Mouse (Mus musculus) forebrain, embryonic 14.5 days (tissue): ENCODE measurements around the gene C730034F03Rik. TPM values are rescaled to one million over a fixed set of nuclear protein-coding genes. Genes with fewer than 3 reads are reported as not detected.

Experiments
- ATAC-seq: fragments of 200-750 bp; cut with Nextera tagmentation; 2 replicates; pipeline ENCODE4 v1.8.0; 2017; ENCODE audit warnings: mild to moderate bottlenecking, moderate library complexity
- DNase-seq: peaks from one replicate; pipeline ENCODE4 v3.0.0-alpha.2; 2015; ENCODE audit warnings: low spot score
- H3K27ac ChIP-seq: fragments of 300-500 bp; sonication (generic); 2 replicates; pipeline ENCODE4 v1.5.1; 2014; ENCODE audit warnings: low read depth, mild to moderate bottlenecking, control low read depth, low read length, moderate library complexity
- H3K27me3 ChIP-seq: fragments of 300-500 bp; sonication (generic); replicated peaks from 2 replicates; pipeline ENCODE4 v1.6.1; 2014; ENCODE audit warnings: low read length, control low read depth, mixed read lengths; ENCODE audit not compliant: control insufficient read depth, insufficient read depth
- H3K36me3 ChIP-seq: fragments of 300-500 bp; sonication (generic); 2 replicates; pipeline ENCODE4 v1.6.1; 2014; ENCODE audit warnings: low read length, control low read depth; ENCODE audit not compliant: control insufficient read depth, insufficient read depth
- H3K4me1 ChIP-seq: fragments of 300-500 bp; sonication (generic); 2 replicates; pipeline ENCODE4 v1.6.1; 2014; ENCODE audit warnings: antibody characterized with exemption, low read length, control low read depth; ENCODE audit not compliant: control insufficient read depth, insufficient read depth
- H3K4me2 ChIP-seq: fragments of 300-500 bp; sonication (generic); 2 replicates; pipeline ENCODE4 v1.6.1; 2014; ENCODE audit warnings: mild to moderate bottlenecking, control low read depth, low read length
- H3K4me3 ChIP-seq: fragments of 300-500 bp; sonication (generic); 2 replicates; pipeline ENCODE4 v1.5.1; 2014; ENCODE audit warnings: low read depth, low read length, control low read depth
- H3K9ac ChIP-seq: fragments of 300-500 bp; sonication (generic); 2 replicates; pipeline ENCODE4 v1.6.1; 2014; ENCODE audit warnings: mild to moderate bottlenecking, low read length, control low read depth, moderate library complexity
- H3K9me3 ChIP-seq: fragments of 300-500 bp; sonication (generic); replicated peaks from 2 replicates; pipeline ENCODE4 v1.6.1; 2016; ENCODE audit warnings: low read length, control low read depth, mixed read lengths; ENCODE audit not compliant: control insufficient read depth
- whole genome bisulfite sequencing: fragments of 180-500 bp; shearing (Covaris S2); extraction: QIAGEN DNeasy Blood & Tissue Kit; methylation state at CpG from one replicate; pipeline ENCODE4 v1.1.7; 2014; 5-methylcytosine and 5-hydroxymethylcytosine counted together
- polyA plus RNA-seq: library from polyadenylated mRNA; unstranded; fragments of >200 nt; fragmentation: Nextera tagmentation; extraction: Ambion mirVana; gene quantifications from 2 replicates; pipeline ENCODE4 v1.2.1, GENCODE M21; 2014

C730034F03Rik gene
- polyA plus RNA-seq = 1.3 and 2.0 TPM in 2 replicates

DNA sequence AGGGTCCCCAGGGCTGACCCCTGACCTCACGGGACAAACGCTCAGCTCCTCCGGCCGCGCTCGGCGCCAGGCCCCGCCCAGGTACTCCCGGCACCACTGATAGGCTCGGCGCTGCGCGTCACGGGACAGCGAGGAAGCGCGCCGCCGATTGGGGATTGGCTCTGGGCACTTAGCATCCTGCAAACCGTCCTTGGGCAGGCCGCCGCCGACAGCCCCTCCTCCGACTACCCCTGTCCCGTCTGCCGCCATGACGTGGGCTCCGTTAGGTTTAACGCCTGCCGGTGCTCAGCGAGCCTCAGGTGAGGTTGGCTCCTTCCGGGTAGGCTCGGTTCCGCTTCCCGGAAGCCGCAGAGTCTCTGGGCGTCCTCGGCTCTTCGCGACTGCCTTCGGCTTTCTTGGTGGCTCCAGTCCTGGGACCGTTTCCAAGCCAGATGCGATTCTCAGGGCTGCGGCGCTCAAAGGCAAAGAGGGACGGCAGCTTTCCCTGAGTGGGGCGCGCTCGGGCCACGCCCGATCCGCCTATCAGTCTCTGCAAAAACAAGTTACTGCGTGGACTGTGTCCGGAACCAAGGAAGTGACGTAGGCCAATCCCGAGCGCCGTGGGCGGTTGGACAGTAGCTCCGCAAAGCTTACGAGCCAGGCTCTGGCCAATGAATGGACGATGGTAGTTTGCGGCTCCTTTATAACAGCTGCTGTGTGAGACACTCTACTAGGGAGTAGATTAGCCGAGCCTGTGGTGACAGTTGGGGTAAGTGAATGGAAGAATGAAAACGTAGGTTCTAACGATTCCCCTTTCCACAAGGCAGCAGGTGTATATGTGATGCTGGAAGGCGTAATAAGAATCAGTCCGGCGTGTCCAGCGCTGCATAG is at the start of gene C730034F03Rik, which contains the start of the genes Gm44502 and Chkb:
Gene C730034F03Rik, plus strand, starts transcription at position 238 of the 870 bp plus-strand sequence.
Gene Gm44502, minus strand, starts transcription at position 345 of the 870 bp plus-strand sequence.
Gene Chkb, minus strand, starts transcription at position 557 of the 870 bp plus-strand sequence.
- H3K9me3 ChIP-seq = no peaks in the 10 kb centered on the region

DNA sequence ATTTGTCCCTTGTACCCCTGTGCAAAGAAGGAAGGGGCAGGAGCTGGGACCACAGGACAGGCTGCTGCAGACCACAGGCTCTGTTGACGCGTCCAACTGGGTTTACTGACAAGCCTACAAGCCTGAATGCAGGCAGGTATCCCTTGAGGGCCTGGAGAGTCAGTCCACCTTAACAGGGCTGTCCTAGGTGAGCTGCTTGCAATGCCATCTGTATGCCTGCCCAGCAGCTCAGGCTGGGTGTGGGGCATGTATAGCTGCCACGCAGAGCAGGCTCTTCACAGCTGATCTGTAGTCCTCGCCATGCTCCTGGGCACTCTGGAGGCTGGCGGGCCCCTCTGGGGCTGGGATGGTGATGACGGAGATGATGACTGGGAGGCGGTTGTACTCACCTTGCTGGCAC is 44.8 kb upstream of the C730034F03Rik start, which contains the start of gene Klhdc7b:
Gene Klhdc7b, plus strand, starts transcription at position 301 of the 400 bp plus-strand sequence.
- ATAC-seq (no peak), DNase-seq (no peak)
- H3K27ac ChIP-seq = no peak within 1 kb of the TSS
- no peaks in the 10 kb centered on the region; the same call in 1 of the 2 replicates for H3K4me1 ChIP-seq
- no peak within 1 kb of the TSS for H3K9ac ChIP-seq
- no peaks in the 10 kb centered on the region for H3K9me3 ChIP-seq
- WGBS = 91% methylated on average over 7 of the region's 7 CpGs
- H3K4me3 ChIP-seq = no peak within 1 kb of the TSS
- H3K36me3 ChIP-seq = no peaks in the 10 kb centered on the region
- no peak within 1 kb of the TSS for H3K4me2 ChIP-seq
- peaks cover 9% of the 10 kb centered on the region for H3K27me3 ChIP-seq

More for the DNA sequence above, at the start of gene C730034F03Rik, which contains the start of the genes Gm44502 and Chkb:
- ATAC-seq (peak; percentile 96), DNase-seq (peak; percentile 96)
- H3K27ac ChIP-seq = peak within 1 kb of the TSS; percentile 87
- H3K4me2 ChIP-seq = peak within 1 kb of the TSS; percentile 64
- peak within 1 kb of the TSS; percentile 71 for H3K9ac ChIP-seq
- H3K27me3 ChIP-seq = no peaks in the 10 kb centered on the region
- H3K4me1 ChIP-seq = peaks cover 5% of the 10 kb centered on the region; the same call in 1 of the 2 replicates
- peaks cover 22% of the 10 kb centered on the region; the same call in 1 of the 2 replicates for H3K36me3 ChIP-seq
- WGBS = under 1% methylated on average over 69 of the region's 70 CpGs
- H3K4me3 ChIP-seq = peak within 1 kb of the TSS; percentile 57

DNA sequence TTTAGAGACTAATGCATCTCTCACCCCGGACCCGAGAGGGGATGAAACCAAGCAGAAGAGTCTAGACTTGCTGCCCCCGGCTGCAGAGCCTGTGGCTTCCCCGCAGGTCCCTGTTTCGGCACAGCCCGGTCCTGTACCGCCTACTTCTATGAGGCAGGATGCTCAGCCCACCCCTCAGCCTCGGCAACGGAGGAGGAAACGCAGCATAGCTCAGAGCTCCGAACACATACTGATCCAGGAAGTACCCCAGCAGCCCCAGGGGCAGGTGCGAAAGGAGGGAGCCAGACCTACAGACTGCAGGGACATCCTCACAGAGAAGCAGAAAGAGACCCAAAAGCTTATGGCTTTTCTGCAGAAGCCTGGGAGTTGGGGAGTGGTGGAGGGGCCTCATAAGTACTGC is 42.3 kb upstream of the C730034F03Rik start:
- Histone ChIP-seq H3K36me3 (no peaks in the 10 kb centered on the region), H3K9ac (no peak overlapping the region), H3K27me3 (no peaks in the 10 kb centered on the region), H3K4me3 (no peak overlapping the region), H3K4me1 (no peaks in the 10 kb centered on the region), H3K9me3 (no peaks in the 10 kb centered on the region), H3K27ac (no peak overlapping the region), H3K4me2 (no peak overlapping the region)
- WGBS = 54% methylated on average over 12 of the region's 12 CpGs
- ATAC-seq (no peak), DNase-seq (no peak)

DNA sequence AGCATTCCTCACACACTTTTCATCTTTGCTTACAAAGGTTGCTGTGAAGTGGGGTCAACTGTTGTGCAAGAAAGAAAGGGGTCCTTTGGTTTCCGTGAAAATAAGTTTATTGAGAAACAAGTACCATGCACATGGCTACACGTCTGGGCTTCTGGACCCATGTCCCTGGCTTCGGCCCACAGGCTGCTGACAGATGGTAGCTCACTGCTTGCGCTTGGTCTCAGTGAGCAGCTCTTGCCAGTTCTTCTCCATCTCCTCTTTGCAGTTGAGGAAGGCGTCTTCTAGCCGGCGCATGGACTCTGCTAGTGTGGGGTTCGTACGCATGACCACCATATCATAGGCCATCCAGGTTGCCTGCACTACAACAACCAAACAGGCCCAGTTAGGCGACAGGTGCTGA is 39.3 kb upstream of the C730034F03Rik start:
- WGBS = 91% methylated on average over 10 of the region's 10 CpGs
- H3K4me1 ChIP-seq = no peaks in the 10 kb centered on the region

DNA sequence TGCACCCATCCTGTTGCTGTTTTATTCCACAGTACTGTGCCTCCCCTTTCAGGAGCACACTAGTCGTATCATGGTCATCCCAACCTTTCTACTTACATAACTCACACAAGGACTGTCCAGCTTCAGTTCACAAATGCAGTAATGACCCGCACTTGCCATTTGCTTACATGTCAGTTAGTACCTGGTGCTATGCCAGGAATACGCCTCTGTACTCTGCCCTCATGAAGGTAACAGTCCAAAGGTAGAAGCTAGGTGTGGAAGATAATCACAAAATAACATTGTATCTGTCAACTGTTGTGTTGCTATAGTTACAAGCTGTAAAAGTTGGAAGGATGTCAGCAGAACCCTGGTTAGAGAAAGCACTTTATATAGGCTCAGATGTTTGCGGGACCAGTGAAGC is 32.5 kb upstream of the C730034F03Rik start:
- ATAC-seq (no peak), DNase-seq (no peak)
- 91% methylated on average over 4 of the region's 4 CpGs for WGBS

More for the DNA sequence above, 39.3 kb upstream of the C730034F03Rik start:
- DNase-seq (no peak), ATAC-seq (no peak)
- Histone ChIP-seq H3K27me3 (no peaks in the 10 kb centered on the region), H3K27ac (no peak overlapping the region), H3K4me2 (no peak overlapping the region), H3K9me3 (no peaks in the 10 kb centered on the region), H3K36me3 (no peaks in the 10 kb centered on the region), H3K9ac (no peak overlapping the region), H3K4me3 (no peak overlapping the region)

DNA sequence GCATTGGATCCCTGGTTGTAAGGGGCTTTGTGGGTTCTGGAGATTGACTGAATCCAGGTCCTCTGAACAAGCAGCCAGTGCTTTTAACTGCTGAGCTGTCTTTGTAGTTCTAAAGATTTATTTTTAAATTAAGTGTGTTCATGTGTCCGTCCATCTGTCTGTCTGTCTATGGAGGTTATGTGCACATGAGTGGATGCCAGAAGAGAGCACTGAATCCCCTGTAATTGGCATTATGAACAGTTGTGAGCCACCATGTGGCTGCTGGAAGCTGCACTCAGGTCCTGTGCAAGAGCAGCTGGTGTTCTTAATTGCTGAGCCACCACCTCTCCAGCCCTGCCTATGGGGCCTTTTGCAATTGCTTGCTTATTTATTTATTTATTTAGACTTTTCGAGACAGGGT is 31.2 kb upstream of the C730034F03Rik start:
- Histone ChIP-seq H3K9me3 (no peaks in the 10 kb centered on the region), H3K9ac (no peak overlapping the region), H3K4me3 (no peak overlapping the region), H3K27me3 (no peaks in the 10 kb centered on the region), H3K36me3 (no peaks in the 10 kb centered on the region), H3K4me1 (no peaks in the 10 kb centered on the region), H3K4me2 (no peak overlapping the region), H3K27ac (no peak overlapping the region)
- ATAC-seq (peak; percentile 52; the same call in 1 of the 2 replicates), DNase-seq (peak; percentile 42)
- WGBS = 51% methylated on average over 2 of the region's 2 CpGs

More for the DNA sequence above, 32.5 kb upstream of the C730034F03Rik start:
- Histone ChIP-seq H3K36me3 (no peaks in the 10 kb centered on the region), H3K27me3 (no peaks in the 10 kb centered on the region), H3K4me1 (no peaks in the 10 kb centered on the region), H3K4me3 (no peak overlapping the region), H3K9me3 (no peaks in the 10 kb centered on the region), H3K4me2 (no peak overlapping the region), H3K27ac (no peak overlapping the region), H3K9ac (no peak overlapping the region)

DNA sequence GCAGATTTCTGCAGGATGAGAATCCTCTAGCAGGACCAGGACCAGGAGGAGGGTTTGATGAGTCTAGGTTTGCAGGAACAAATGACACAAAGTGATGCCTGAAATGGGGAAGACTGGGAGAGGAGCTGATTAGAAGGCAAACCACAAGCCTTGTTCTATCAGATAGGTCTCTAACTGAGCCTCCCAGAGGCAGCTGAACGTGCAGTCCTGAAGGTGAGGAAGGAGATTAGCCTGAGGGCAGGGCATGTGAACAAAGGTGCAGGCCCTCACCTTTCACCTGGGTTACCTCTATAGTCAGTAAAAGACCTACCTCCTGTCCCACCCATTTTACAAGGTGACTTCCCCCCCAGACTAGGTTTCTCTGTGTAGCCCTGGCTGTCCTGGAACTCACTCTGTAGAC is 29.7 kb upstream of the C730034F03Rik start:
- WGBS = 54% methylated on average over 1 of the region's 1 CpGs
- no peaks in the 10 kb centered on the region for H3K27me3 ChIP-seq
- H3K9ac ChIP-seq = no peak overlapping the region
- H3K27ac ChIP-seq = no peak overlapping the region
- no peaks in the 10 kb centered on the region for H3K9me3 ChIP-seq
- H3K36me3 ChIP-seq = no peaks in the 10 kb centered on the region
- no peak overlapping the region for H3K4me3 ChIP-seq
- H3K4me1 ChIP-seq = no peaks in the 10 kb centered on the region
- H3K4me2 ChIP-seq = no peak overlapping the region
- ATAC-seq (no peak), DNase-seq (no peak)

DNA sequence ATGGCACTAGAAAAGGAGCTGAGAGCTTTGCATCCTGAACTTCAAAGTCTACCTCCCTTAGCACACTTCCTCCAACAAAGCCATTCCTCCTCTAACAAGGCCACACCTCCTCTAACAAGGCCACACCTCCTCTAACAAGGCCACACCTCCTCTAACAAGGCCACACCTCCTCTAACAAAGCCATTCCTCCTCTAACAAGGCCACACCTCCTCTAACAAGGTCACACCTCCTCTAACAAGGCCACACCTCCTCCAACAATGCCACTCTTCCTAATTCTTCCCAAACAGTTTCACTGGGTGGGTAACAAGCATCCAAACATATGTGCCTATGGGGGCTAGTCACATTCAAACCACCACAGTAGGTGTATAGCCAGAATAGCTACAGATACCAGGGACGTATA is 26.9 kb upstream of the C730034F03Rik start:
- 94% methylated on average over 1 of the region's 1 CpGs for WGBS
- H3K36me3 ChIP-seq = no peaks in the 10 kb centered on the region
- ATAC-seq = no peak

More for the DNA sequence above, 26.9 kb upstream of the C730034F03Rik start:
- Histone ChIP-seq H3K4me1 (no peaks in the 10 kb centered on the region), H3K4me2 (no peak overlapping the region), H3K9me3 (no peaks in the 10 kb centered on the region), H3K4me3 (no peak overlapping the region), H3K27me3 (no peaks in the 10 kb centered on the region), H3K27ac (no peak overlapping the region), H3K9ac (no peak overlapping the region)
- DNase-seq = no peak
